Mouse (Mus musculus): ENCODE measurements around the gene Pstpip1. TPM values are rescaled to one million over a fixed set of nuclear protein-coding genes. Genes with fewer than 3 reads are reported as not detected.
A peak's percentile ranks its signal among the peaks of the same experiment; 100 is the strongest.

Gene Pstpip1
- polyA plus RNA-seq, 1 experiment from 2014 or later, result 0.58 TPM

- H3K27me3 ChIP-seq (replicated peaks), result no peaks in the 10 kb centered on the region
- H3K27ac ChIP-seq, result peak overlapping the region; percentile 93
- H3K4me3 ChIP-seq, result peak overlapping the region; percentile 84
- H3K4me1 ChIP-seq, result peaks cover 25% of the 10 kb centered on the region
- H3K36me3 ChIP-seq (replicated peaks), result no peaks in the 10 kb centered on the region
- WGBS, result under 1% methylated on average over 81 of the region's 82 CpGs
- ATAC-seq (replicated peaks), result peak; percentile 99
- no peaks in the 10 kb centered on the region for H3K9me3 ChIP-seq
- H3K9ac ChIP-seq, result peak overlapping the region; percentile 96
- H3K4me2 ChIP-seq, result peak overlapping the region; percentile 64
Measured at GRCm38 (mm10) chr9:56160341-56161141, 70.8 kb downstream of the Pstpip1 start.

GRCm38 (mm10) chr9:56165377-56165776 lies 75.6 kb downstream of the Pstpip1 start, which contains the start of gene Tspan3:
Tspan3 (minus strand) TSS chr9:56165477.
- H3K4me2 ChIP-seq, result no peak within 1 kb of the TSS
- H3K4me1 ChIP-seq, result peaks cover 19% of the 10 kb centered on the region
- H3K9me3 ChIP-seq, result no peaks in the 10 kb centered on the region
- no peak for ATAC-seq (replicated peaks)
- WGBS, result 93% methylated on average over 6 of the region's 6 CpGs
- H3K27me3 ChIP-seq (replicated peaks), result no peaks in the 10 kb centered on the region
- H3K4me3 ChIP-seq, result no peak within 1 kb of the TSS
- H3K27ac ChIP-seq, result no peak within 1 kb of the TSS
- no peak within 1 kb of the TSS for H3K9ac ChIP-seq
- no peaks in the 10 kb centered on the region for H3K36me3 ChIP-seq (replicated peaks)

GRCm38 (mm10) chr9:56166161-56166560 lies 76.4 kb downstream of the Pstpip1 start:
- Histone ChIP-seq H3K4me1 (peaks cover 16% of the 10 kb centered on the region), H3K4me2 (no peak overlapping the region), H3K4me3 (no peak overlapping the region), H3K36me3 (replicated peaks) (no peaks in the 10 kb centered on the region), H3K9me3 (no peaks in the 10 kb centered on the region), H3K9ac (no peak overlapping the region), H3K27me3 (replicated peaks) (no peaks in the 10 kb centered on the region), H3K27ac (no peak overlapping the region)
- ATAC-seq (replicated peaks), result no peak
- 69% methylated on average over 5 of the region's 5 CpGs for WGBS

- H3K4me1 ChIP-seq, result peaks cover 11% of the 10 kb centered on the region
- 13% methylated on average over 6 of the region's 6 CpGs for WGBS
- H3K27ac ChIP-seq, result no peak overlapping the region
- H3K4me2 ChIP-seq, result peak overlapping the region; percentile 10; the same call in 1 of the 2 replicates
- no peak overlapping the region for H3K9ac ChIP-seq
- H3K9me3 ChIP-seq, result no peaks in the 10 kb centered on the region
- H3K27me3 ChIP-seq (replicated peaks), result no peaks in the 10 kb centered on the region
- H3K4me3 ChIP-seq, result no peak overlapping the region
- ATAC-seq (replicated peaks), result no peak
- no peaks in the 10 kb centered on the region for H3K36me3 ChIP-seq (replicated peaks)
Measured at GRCm38 (mm10) chr9:56167690-56168089, 77.9 kb downstream of the Pstpip1 start.

- H3K4me3 ChIP-seq, result no peak overlapping the region
- ATAC-seq (replicated peaks), result no peak
- H3K9me3 ChIP-seq, result no peaks in the 10 kb centered on the region
- H3K4me2 ChIP-seq, result no peak overlapping the region
- peaks cover 6% of the 10 kb centered on the region for H3K4me1 ChIP-seq
- no peak overlapping the region for H3K27ac ChIP-seq
- no peaks in the 10 kb centered on the region for H3K27me3 ChIP-seq (replicated peaks)
- WGBS, result 80% methylated on average over 3 of the region's 3 CpGs
- H3K36me3 ChIP-seq (replicated peaks), result no peaks in the 10 kb centered on the region
- H3K9ac ChIP-seq, result no peak overlapping the region
Measured at GRCm38 (mm10) chr9:56175316-56175715, 85.6 kb downstream of the Pstpip1 start.

GRCm38 (mm10) chr9:56177354-56177753 lies 87.6 kb downstream of the Pstpip1 start:
- WGBS, result 77% methylated on average over 4 of the region's 4 CpGs
- Histone ChIP-seq H3K4me2 (no peak overlapping the region), H3K4me3 (no peak overlapping the region), H3K9me3 (no peaks in the 10 kb centered on the region), H3K9ac (no peak overlapping the region), H3K27ac (no peak overlapping the region), H3K27me3 (replicated peaks) (no peaks in the 10 kb centered on the region), H3K4me1 (peaks cover 7% of the 10 kb centered on the region), H3K36me3 (replicated peaks) (no peaks in the 10 kb centered on the region)
- no peak for ATAC-seq (replicated peaks)

Other genes with a start within 250 kb of the Pstpip1 start
- 41.7 and 46.6 TPM in 2 replicates for gene Scaper, start 151.8 kb upstream of the Pstpip1 start, polyA plus RNA-seq (2015; fragmentation: Nextera tagmentation; extraction: Ambion mirVana)
- gene 4930563M21Rik, start 79.4 kb upstream of the Pstpip1 start, polyA plus RNA-seq (2015; fragmentation: Nextera tagmentation; extraction: Ambion mirVana), result not detected in 2 replicates
- gene Rcn2, start 48.1 kb upstream of the Pstpip1 start, polyA plus RNA-seq (2015; fragmentation: Nextera tagmentation; extraction: Ambion mirVana), result 266 and 276 TPM in 2 replicates
- gene Tspan3, start 75.5 kb downstream of the Pstpip1 start, polyA plus RNA-seq (2015; fragmentation: Nextera tagmentation; extraction: Ambion mirVana), result 591 and 622 TPM in 2 replicates